Mouse (Mus musculus): ENCODE measurements at regions not wholly inside any gene's neighbourhood (a gene's known extent, or its start where the extent isn't known, plus 50 kb on each side); places are given as distances from the start of the nearest gene placed in this dataset.

- Histone ChIP-seq H3K36me3 (ENCODE audit: control insufficient read depth, insufficient read depth, low read length) (no peaks in the 10 kb centered on the region), H3K4me2 (ENCODE audit: low read length) (no peak overlapping the region), H3K4me1 (ENCODE audit: control insufficient read depth, insufficient read depth, low read length) (no peaks in the 10 kb centered on the region), H3K9ac (replicated peaks; ENCODE audit: low read length) (no peak overlapping the region), H3K27me3 (ENCODE audit: control insufficient read depth, insufficient read depth, low read length) (no peaks in the 10 kb centered on the region), H3K9me3 (ENCODE audit: control insufficient read depth, low read length) (no peaks in the 10 kb centered on the region), H3K27ac (replicated peaks; ENCODE audit: low read depth, low read length) (no peak overlapping the region), H3K4me3 (replicated peaks; ENCODE audit: low read depth, low read length) (no peak overlapping the region)
- whole genome bisulfite sequencing = 89% methylated on average over 4 of the region's 4 CpGs
- ATAC-seq (ENCODE audit: low FRiP score, low TSS enrichment) (no peak), DNase-seq (no peak)
These were observed 197.9 kb upstream of the Robo2 start for GRCm38 (mm10) chr16:74609564-74609963.

- WGBS = 89% methylated on average over 1 of the region's 1 CpGs
- H3K27me3 ChIP-seq (ENCODE audit: control insufficient read depth, insufficient read depth, low read length) = no peaks in the 10 kb centered on the region
- no peak overlapping the region for H3K4me3 ChIP-seq (replicated peaks; ENCODE audit: low read depth, low read length)
- H3K9ac ChIP-seq (replicated peaks; ENCODE audit: low read length) = no peak overlapping the region
- DNase-seq (no peak), ATAC-seq (ENCODE audit: low FRiP score, low TSS enrichment) (no peak)
- no peaks in the 10 kb centered on the region for H3K36me3 ChIP-seq (ENCODE audit: control insufficient read depth, insufficient read depth, low read length)
- no peak overlapping the region for H3K4me2 ChIP-seq (ENCODE audit: low read length)
- H3K4me1 ChIP-seq (ENCODE audit: control insufficient read depth, insufficient read depth, low read length) = no peaks in the 10 kb centered on the region
- no peaks in the 10 kb centered on the region for H3K9me3 ChIP-seq (ENCODE audit: control insufficient read depth, low read length)
- H3K27ac ChIP-seq (replicated peaks; ENCODE audit: low read depth, low read length) = no peak overlapping the region
These were observed 186.7 kb upstream of the Robo2 start for GRCm38 (mm10) chr16:74598361-74598760.

DNA sequence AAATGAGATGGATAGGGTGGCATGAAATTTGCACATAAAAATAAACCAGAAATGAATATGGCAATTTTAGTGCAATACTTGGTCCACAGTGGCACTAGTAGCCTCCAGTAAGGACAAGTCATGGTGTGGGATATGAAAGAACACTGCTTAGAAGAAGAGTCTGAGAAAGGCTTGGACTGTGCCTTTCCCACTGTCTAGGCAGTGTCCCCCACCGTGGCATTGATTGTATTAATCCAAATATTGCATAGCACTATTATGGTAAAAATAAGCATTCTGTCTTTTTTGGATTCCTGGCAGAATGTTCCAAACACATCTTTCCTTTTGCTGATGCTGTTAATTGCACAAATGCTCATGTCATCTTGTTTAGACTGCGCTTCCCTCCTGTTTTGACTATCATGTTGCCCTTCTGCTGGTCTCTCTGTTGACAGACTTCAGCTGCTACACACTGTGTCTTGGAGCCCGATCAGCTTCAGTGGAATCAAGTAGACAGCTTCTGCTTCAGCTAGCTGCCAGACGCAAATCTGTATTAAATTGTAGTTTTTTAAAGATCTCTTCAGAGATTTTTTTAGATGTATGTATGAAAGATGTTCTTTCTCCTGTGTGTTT lies 186.2 kb upstream of the Robo2 start:
- DNase-seq = no peak
- H3K4me1 ChIP-seq (ENCODE audit: control insufficient read depth, insufficient read depth, low read length) = no peaks in the 10 kb centered on the region
- no peak overlapping the region for H3K27ac ChIP-seq (replicated peaks; ENCODE audit: low read depth, low read length)
- H3K4me3 ChIP-seq (replicated peaks; ENCODE audit: low read depth, low read length) = no peak overlapping the region
- no peaks in the 10 kb centered on the region for H3K9me3 ChIP-seq (ENCODE audit: control insufficient read depth, low read length)
- WGBS = 89% methylated on average over 4 of the region's 4 CpGs
- H3K9ac ChIP-seq (replicated peaks; ENCODE audit: low read length) = no peak overlapping the region
- no peak for ATAC-seq (ENCODE audit: low FRiP score, low TSS enrichment)
- no peak overlapping the region for H3K4me2 ChIP-seq (ENCODE audit: low read length)
- no peaks in the 10 kb centered on the region for H3K36me3 ChIP-seq (ENCODE audit: control insufficient read depth, insufficient read depth, low read length)
- H3K27me3 ChIP-seq (ENCODE audit: control insufficient read depth, insufficient read depth, low read length) = no peaks in the 10 kb centered on the region

GRCm38 (mm10) chr16:74591896-74592295 lies 180.3 kb upstream of the Robo2 start:
- ATAC-seq (ENCODE audit: low FRiP score, low TSS enrichment) (no peak), DNase-seq (no peak)
- no peaks in the 10 kb centered on the region for H3K9me3 ChIP-seq (ENCODE audit: control insufficient read depth, low read length)
- H3K4me1 ChIP-seq (ENCODE audit: control insufficient read depth, insufficient read depth, low read length) = no peaks in the 10 kb centered on the region
- no peaks in the 10 kb centered on the region for H3K27me3 ChIP-seq (ENCODE audit: control insufficient read depth, insufficient read depth, low read length)
- no peak overlapping the region for H3K27ac ChIP-seq (replicated peaks; ENCODE audit: low read depth, low read length)
- H3K4me2 ChIP-seq (ENCODE audit: low read length) = no peak overlapping the region
- no peaks in the 10 kb centered on the region for H3K36me3 ChIP-seq (ENCODE audit: control insufficient read depth, insufficient read depth, low read length)
- no peak overlapping the region for H3K9ac ChIP-seq (replicated peaks; ENCODE audit: low read length)
- 89% methylated on average over 4 of the region's 4 CpGs for WGBS
- H3K4me3 ChIP-seq (replicated peaks; ENCODE audit: low read depth, low read length) = no peak overlapping the region

- H3K4me3 ChIP-seq (replicated peaks; ENCODE audit: low read depth, low read length) = no peak overlapping the region
- H3K4me1 ChIP-seq (ENCODE audit: control insufficient read depth, insufficient read depth, low read length) = no peaks in the 10 kb centered on the region
- H3K36me3 ChIP-seq (ENCODE audit: control insufficient read depth, insufficient read depth, low read length) = no peaks in the 10 kb centered on the region
- no peak overlapping the region for H3K9ac ChIP-seq (replicated peaks; ENCODE audit: low read length)
- H3K9me3 ChIP-seq (ENCODE audit: control insufficient read depth, low read length) = no peaks in the 10 kb centered on the region
- 76% methylated on average over 4 of the region's 4 CpGs for WGBS
- no peak overlapping the region for H3K27ac ChIP-seq (replicated peaks; ENCODE audit: low read depth, low read length)
- ATAC-seq (ENCODE audit: low FRiP score, low TSS enrichment) (no peak), DNase-seq (peak; percentile 2)
- no peak overlapping the region for H3K4me2 ChIP-seq (ENCODE audit: low read length)
- H3K27me3 ChIP-seq (ENCODE audit: control insufficient read depth, insufficient read depth, low read length) = no peaks in the 10 kb centered on the region
These were observed 171.2 kb upstream of the Robo2 start for GRCm38 (mm10) chr16:74582645-74583423.

DNA sequence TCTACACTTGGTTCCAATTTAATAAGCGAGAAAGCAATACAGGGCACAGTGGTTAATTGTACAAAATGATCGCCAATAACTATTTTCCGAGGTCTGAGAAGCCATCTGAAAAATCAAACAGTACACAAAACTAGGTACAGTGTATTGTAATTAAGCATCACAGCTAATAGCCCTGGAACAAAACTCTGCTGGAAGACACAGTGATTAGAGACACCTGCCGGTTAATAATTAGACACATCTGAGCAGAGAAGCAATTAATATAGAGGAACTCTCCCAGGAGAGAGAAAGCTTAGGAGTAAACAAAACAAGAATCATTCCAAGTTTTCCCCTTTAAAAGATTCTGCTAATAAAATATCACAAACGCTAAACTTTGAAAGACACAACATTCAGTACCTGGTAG lies 136.7 kb upstream of the Robo2 start:
- Histone ChIP-seq H3K27ac (replicated peaks; ENCODE audit: low read depth, low read length) (no peak overlapping the region), H3K9ac (replicated peaks; ENCODE audit: low read length) (no peak overlapping the region), H3K4me2 (ENCODE audit: low read length) (no peak overlapping the region), H3K9me3 (ENCODE audit: control insufficient read depth, low read length) (no peaks in the 10 kb centered on the region), H3K36me3 (ENCODE audit: control insufficient read depth, insufficient read depth, low read length) (no peaks in the 10 kb centered on the region), H3K4me3 (replicated peaks; ENCODE audit: low read depth, low read length) (no peak overlapping the region), H3K27me3 (ENCODE audit: control insufficient read depth, insufficient read depth, low read length) (no peaks in the 10 kb centered on the region), H3K4me1 (ENCODE audit: control insufficient read depth, insufficient read depth, low read length) (no peaks in the 10 kb centered on the region)
- 86% methylated on average over 5 of the region's 5 CpGs for WGBS
- ATAC-seq (ENCODE audit: low FRiP score, low TSS enrichment) (no peak), DNase-seq (no peak)

DNA sequence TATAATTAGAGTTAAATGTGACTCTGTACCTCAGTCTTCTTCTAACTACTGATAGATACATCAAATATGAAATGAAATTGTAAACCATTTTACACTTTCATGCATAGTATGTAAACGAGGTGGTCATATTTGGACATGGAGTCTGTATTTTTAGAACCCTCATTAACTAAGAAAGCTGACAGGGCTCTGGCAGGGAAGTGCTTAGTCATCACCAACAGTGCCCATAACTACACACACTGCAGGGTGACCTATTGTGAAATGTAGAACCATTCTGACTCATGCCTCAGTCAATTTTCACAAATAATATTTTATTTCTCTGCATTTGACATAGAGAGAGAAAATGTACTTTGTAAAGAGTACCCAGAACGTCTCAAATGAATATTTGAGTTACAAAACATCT lies 118.9 kb upstream of the Robo2 start:
- Histone ChIP-seq H3K9ac (replicated peaks; ENCODE audit: low read length) (no peak overlapping the region), H3K36me3 (ENCODE audit: control insufficient read depth, insufficient read depth, low read length) (no peaks in the 10 kb centered on the region), H3K4me2 (ENCODE audit: low read length) (no peak overlapping the region), H3K27me3 (ENCODE audit: control insufficient read depth, insufficient read depth, low read length) (no peaks in the 10 kb centered on the region), H3K27ac (replicated peaks; ENCODE audit: low read depth, low read length) (no peak overlapping the region), H3K4me3 (replicated peaks; ENCODE audit: low read depth, low read length) (no peak overlapping the region), H3K4me1 (ENCODE audit: control insufficient read depth, insufficient read depth, low read length) (no peaks in the 10 kb centered on the region), H3K9me3 (ENCODE audit: control insufficient read depth, low read length) (no peaks in the 10 kb centered on the region)
- DNase-seq (no peak), ATAC-seq (ENCODE audit: low FRiP score, low TSS enrichment) (no peak)
- 72% methylated on average over 2 of the region's 2 CpGs for WGBS

GRCm38 (mm10) chr16:74528245-74528644 lies 116.6 kb upstream of the Robo2 start:
- ATAC-seq (ENCODE audit: low FRiP score, low TSS enrichment) = no peak
- WGBS = 32% methylated on average over 3 of the region's 3 CpGs

DNA sequence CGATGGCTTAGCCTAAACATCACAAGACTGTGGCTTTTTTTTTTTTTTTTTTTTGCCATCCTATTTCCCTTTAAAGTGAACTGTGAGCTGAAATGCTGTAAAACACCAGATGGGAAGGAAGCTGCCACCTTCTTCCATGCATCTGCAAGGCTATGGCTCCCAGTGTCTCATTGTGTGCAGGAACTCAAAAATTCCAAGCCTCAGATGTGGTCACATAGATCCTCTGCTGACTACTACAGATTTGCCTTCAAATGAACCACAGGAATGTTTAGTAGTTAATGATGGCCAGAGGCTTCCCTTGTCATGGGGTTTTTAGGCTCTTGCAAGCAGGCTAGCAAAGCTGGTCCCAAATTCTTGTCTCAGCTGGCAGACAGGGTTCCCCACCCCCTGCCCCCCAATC lies 114.9 kb upstream of the Robo2 start:
- DNase-seq = no peak
- 68% methylated on average over 1 of the region's 1 CpGs for WGBS
- Histone ChIP-seq H3K4me2 (ENCODE audit: low read length) (no peak overlapping the region), H3K4me3 (replicated peaks; ENCODE audit: low read depth, low read length) (no peak overlapping the region), H3K27me3 (ENCODE audit: control insufficient read depth, insufficient read depth, low read length) (no peaks in the 10 kb centered on the region), H3K36me3 (ENCODE audit: control insufficient read depth, insufficient read depth, low read length) (no peaks in the 10 kb centered on the region), H3K4me1 (ENCODE audit: control insufficient read depth, insufficient read depth, low read length) (no peaks in the 10 kb centered on the region), H3K9me3 (ENCODE audit: control insufficient read depth, low read length) (no peaks in the 10 kb centered on the region), H3K9ac (replicated peaks; ENCODE audit: low read length) (no peak overlapping the region), H3K27ac (replicated peaks; ENCODE audit: low read depth, low read length) (no peak overlapping the region)
- ATAC-seq (ENCODE audit: low FRiP score, low TSS enrichment) = no peak

More at GRCm38 (mm10) chr16:74528245-74528644, 116.6 kb upstream of the Robo2 start:
- no peak overlapping the region for H3K4me2 ChIP-seq (ENCODE audit: low read length)
- DNase-seq = peak; percentile 6
- H3K4me3 ChIP-seq (replicated peaks; ENCODE audit: low read depth, low read length) = no peak overlapping the region
- H3K27me3 ChIP-seq (ENCODE audit: control insufficient read depth, insufficient read depth, low read length) = no peaks in the 10 kb centered on the region
- H3K9me3 ChIP-seq (ENCODE audit: control insufficient read depth, low read length) = no peaks in the 10 kb centered on the region
- H3K9ac ChIP-seq (replicated peaks; ENCODE audit: low read length) = no peak overlapping the region
- no peaks in the 10 kb centered on the region for H3K36me3 ChIP-seq (ENCODE audit: control insufficient read depth, insufficient read depth, low read length)
- H3K4me1 ChIP-seq (ENCODE audit: control insufficient read depth, insufficient read depth, low read length) = no peaks in the 10 kb centered on the region
- H3K27ac ChIP-seq (replicated peaks; ENCODE audit: low read depth, low read length) = no peak overlapping the region
